ENCODE assay signal across 8 mouse cellular contexts in genomic region chr12:106174070-106174980, GRCm38 (mm10).
DNase-seq lines count a peak whose midpoint lies in the region; ATAC-seq and TF ChIP-seq lines count a peak whose summit lies in the region.

No protein-coding gene starts in this region.

- H3K9me3 ChIP-seq in heart, embryonic 15.5 days (replicated peaks) = no peaks in the 10 kb centered on the region
- peaks cover 20% of the 10 kb centered on the region for H3K9me3 ChIP-seq in E14TG2a.4 (ENCODE audit: low read length)
- H3K9me3 ChIP-seq in hindbrain, embryonic 15.5 days = no peaks in the 10 kb centered on the region
- no peaks in the 10 kb centered on the region for H3K9me3 ChIP-seq in midbrain, embryonic 14.5 days (ENCODE audit: control insufficient read depth, low read length)

- TF ChIP-seq CTCF in E14TG2a.4 (conservative IDR thresholded peaks at IDR 0.05; ENCODE audit: low read length) = no peak

- peak overlapping the region; percentile 92 for H3K4me2 ChIP-seq in heart, embryonic 15.5 days
- H3K4me2 ChIP-seq in hindbrain, embryonic 15.5 days = peak overlapping the region; percentile 87
- H3K4me2 ChIP-seq in midbrain, embryonic 14.5 days (ENCODE audit: low read length) = peak overlapping the region; percentile 74

- no peaks in the 10 kb centered on the region for H3K36me3 ChIP-seq in heart, embryonic 15.5 days
- no peaks in the 10 kb centered on the region for H3K36me3 ChIP-seq in E14TG2a.4 (ENCODE audit: insufficient read depth, low read length)
- H3K36me3 ChIP-seq in hindbrain, embryonic 15.5 days = no peaks in the 10 kb centered on the region
- H3K36me3 ChIP-seq in midbrain, embryonic 14.5 days (ENCODE audit: control insufficient read depth, insufficient read depth, low read length) = no peaks in the 10 kb centered on the region

- peak overlapping the region; percentile 51 for H3K4me3 ChIP-seq in heart, embryonic 15.5 days
- peak overlapping the region; percentile 59 for H3K4me3 ChIP-seq in E14TG2a.4 (replicated peaks; ENCODE audit: low read length)
- peak overlapping the region; percentile 43 for H3K4me3 ChIP-seq in hindbrain, embryonic 15.5 days
- peak overlapping the region; percentile 36 for H3K4me3 ChIP-seq in midbrain, embryonic 14.5 days (replicated peaks; ENCODE audit: low read depth, low read length)

- WGBS in heart, embryonic 15.5 days = under 1% methylated on average over 39 of the region's 39 CpGs
- WGBS in hindbrain, embryonic 15.5 days = under 1% methylated on average over 39 of the region's 39 CpGs
- WGBS in midbrain, embryonic 14.5 days = under 1% methylated on average over 39 of the region's 39 CpGs

- H3K9ac ChIP-seq in heart, embryonic 15.5 days = no peak overlapping the region; the same call in 1 of the 2 replicates
- peak overlapping the region; percentile 26 for H3K9ac ChIP-seq in hindbrain, embryonic 15.5 days
- peak overlapping the region; percentile 51 for H3K9ac ChIP-seq in midbrain, embryonic 14.5 days (replicated peaks; ENCODE audit: low read length)

- no peak for DNase-seq in heart, postnatal 36 days
- peak; percentile 73 for DNase-seq in embryo, embryonic 10.5 days (ENCODE audit: low spot score)
- DNase-seq in midbrain, embryonic 14.5 days = peak; percentile 78
- DNase-seq in B cell, adult 2 months = no peak
- DNase-seq in testis, postnatal 10 days (ENCODE audit: low spot score) = no peak

- no peak overlapping the region for H3K27ac ChIP-seq in heart, embryonic 15.5 days
- H3K27ac ChIP-seq in hindbrain, embryonic 15.5 days (replicated peaks) = peak overlapping the region; percentile 69
- H3K27ac ChIP-seq in midbrain, embryonic 14.5 days (replicated peaks; ENCODE audit: low read depth, low read length) = peak overlapping the region; percentile 84

- no peak for ATAC-seq in heart, embryonic 15.5 days (replicated peaks; ENCODE audit: insufficient number of reproducible peaks, insufficient read depth, low FRiP score, low read depth)
- peak; percentile 39; the same call in 1 of the 2 replicates for ATAC-seq in hindbrain, embryonic 15.5 days (ENCODE audit: low FRiP score, low read depth)
- peak; percentile 55 for ATAC-seq in midbrain, embryonic 14.5 days (ENCODE audit: low FRiP score, low TSS enrichment)

- H3K27me3 ChIP-seq in heart, embryonic 15.5 days = peaks cover 42% of the 10 kb centered on the region
- H3K27me3 ChIP-seq in E14TG2a.4 (ENCODE audit: insufficient read depth, low read length) = peaks cover 4% of the 10 kb centered on the region; the same call in 1 of the 2 replicates
- H3K27me3 ChIP-seq in hindbrain, embryonic 15.5 days = no peaks in the 10 kb centered on the region
- peaks cover 4% of the 10 kb centered on the region for H3K27me3 ChIP-seq in midbrain, embryonic 14.5 days (ENCODE audit: control insufficient read depth, insufficient read depth, low read length)

- peaks cover 17% of the 10 kb centered on the region; the same call in 1 of the 2 replicates for H3K4me1 ChIP-seq in heart, embryonic 15.5 days (replicated peaks)
- H3K4me1 ChIP-seq in E14TG2a.4 (replicated peaks; ENCODE audit: low read depth, low read length) = peaks cover 71% of the 10 kb centered on the region
- peaks cover 38% of the 10 kb centered on the region for H3K4me1 ChIP-seq in hindbrain, embryonic 15.5 days (replicated peaks)
- peaks cover 24% of the 10 kb centered on the region for H3K4me1 ChIP-seq in midbrain, embryonic 14.5 days (ENCODE audit: control insufficient read depth, insufficient read depth, low read length)

- intact Hi-C loops in heart, postnatal 36 days (cut with DNase I) = no loop called here

Comparison
In these comparisons a context has a peak if more than half of its experiments do, and no peak if none do; other contexts are left out.
1. DNase-seq: peak in embryo, embryonic 10.5 days (single experiment) and midbrain, embryonic 14.5 days (single experiment); none in heart, postnatal 36 days (0 of 2), B cell, adult 2 months (0 of 2) and testis, postnatal 10 days (single experiment).
2. Peak in every context shown above with its lines, with median percentiles within 50 percentile points of each other: H3K4me2 ChIP-seq and H3K4me3 ChIP-seq.